Mouse (Mus musculus): Measurements from ENCODE around the gene Ackr4. TPM values are rescaled to one million over a fixed set of nuclear protein-coding genes. Genes with fewer than 3 reads are reported as not detected.

Ackr4 gene
- total RNA-seq, 2 experiments from 2014 or later, result 6.4 to 9.1 TPM

GRCm38 (mm10) chr9:104108571-104109143 lies 18.1 kb downstream of the Ackr4 start:
- intact Hi-C loops (cut with DNase I), result no loop called here
- no peak for DNase-seq

- no peak for DNase-seq
- intact Hi-C loops (cut with DNase I), result no loop called here
These were observed 19.3 kb downstream of the Ackr4 start for GRCm38 (mm10) chr9:104107482-104107881.

DNA sequence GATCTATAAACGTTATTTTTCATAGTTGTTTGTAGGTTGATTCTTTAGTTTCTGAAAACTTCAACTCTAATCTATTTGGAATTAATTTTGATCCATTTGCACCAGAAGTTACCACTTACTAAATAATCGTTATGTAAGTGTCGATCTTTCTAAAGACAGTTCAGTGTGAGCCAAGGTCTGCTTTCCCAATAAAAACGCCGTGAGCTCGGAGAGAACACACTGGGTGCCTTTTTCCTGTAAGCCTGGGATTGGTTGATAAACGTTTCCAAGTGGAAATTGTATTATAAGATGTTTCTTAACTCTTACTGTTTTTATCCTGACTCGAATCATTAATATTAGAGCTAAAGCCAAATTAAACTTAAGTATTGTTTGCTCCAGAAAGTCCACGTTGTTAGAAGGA lies 19.8 kb downstream of the Ackr4 start:
- intact Hi-C loops (cut with DNase I), result no loop called here
- no peak for DNase-seq

- intact Hi-C loops (cut with DNase I), result no loop called here
- no peak for DNase-seq
These were observed 21.7 kb downstream of the Ackr4 start for GRCm38 (mm10) chr9:104104986-104105385.

DNA sequence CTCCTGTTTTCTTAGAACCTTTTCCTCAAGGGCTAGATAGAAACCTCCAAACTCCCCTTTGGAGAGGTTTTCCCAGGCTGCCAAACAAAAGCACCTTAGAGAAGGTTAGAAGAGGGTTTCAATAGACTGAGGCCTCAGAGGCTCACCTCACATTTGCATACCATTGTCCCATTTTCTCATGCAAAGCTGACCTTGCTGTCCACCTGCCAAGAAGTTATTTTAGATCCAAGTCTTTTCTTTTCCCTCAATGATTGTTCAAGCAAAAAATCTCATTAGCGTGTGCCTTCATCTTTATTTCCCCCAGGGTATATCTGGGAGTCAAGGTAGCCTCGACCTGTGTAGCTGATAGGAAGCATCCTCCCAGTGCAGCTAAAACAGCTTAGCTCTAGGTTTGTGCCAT lies 23.8 kb downstream of the Ackr4 start:
- no peak for DNase-seq
- intact Hi-C loops (cut with DNase I), result no loop called here

DNA sequence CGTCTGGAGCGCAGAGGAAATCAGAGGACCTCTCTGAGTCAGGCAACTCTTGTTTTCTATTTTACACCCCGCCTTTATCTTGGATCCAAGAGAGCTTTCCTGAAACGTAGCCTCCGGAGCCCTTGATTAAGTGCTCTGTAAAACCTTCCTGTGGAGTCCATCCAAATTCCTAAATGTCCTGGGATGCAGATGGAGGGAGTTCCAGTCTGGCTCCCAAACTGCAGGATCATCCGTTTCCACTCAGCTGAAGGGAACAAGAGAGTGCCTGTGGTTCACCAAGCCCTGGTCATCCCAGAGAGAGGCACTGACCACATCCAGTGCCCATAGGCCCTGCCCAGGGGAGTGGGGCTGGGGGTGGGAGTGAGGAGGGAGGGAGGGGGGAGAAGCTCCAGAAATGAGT lies 24.4 kb downstream of the Ackr4 start:
- intact Hi-C loops (cut with DNase I), result no loop called here
- peak; percentile 11 to 27 for DNase-seq

- no peak for DNase-seq
- intact Hi-C loops (cut with DNase I), result no loop called here
These were observed 25.3 kb downstream of the Ackr4 start for GRCm38 (mm10) chr9:104101458-104101857.

DNA sequence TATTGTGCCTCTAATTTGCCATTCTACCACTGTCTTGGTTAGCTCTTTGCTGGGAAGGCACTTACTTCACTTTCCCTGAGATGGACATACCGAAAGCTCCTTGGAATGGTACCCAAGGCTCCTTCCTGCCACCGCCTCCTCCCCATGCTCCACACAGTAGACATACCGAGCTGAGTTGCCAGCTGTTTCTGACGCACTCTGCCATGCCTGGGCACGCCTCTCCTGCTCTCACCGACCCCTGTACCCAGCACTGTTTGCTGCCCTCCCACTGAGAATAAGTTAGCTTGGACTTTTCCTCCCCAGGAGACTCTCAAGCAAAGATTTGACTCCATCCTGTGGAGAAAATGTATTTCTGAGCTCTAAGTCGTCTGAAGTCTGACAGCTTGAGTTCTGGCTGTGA lies 25.9 kb downstream of the Ackr4 start:
- intact Hi-C loops (cut with DNase I), result no loop called here
- DNase-seq, result no peak

DNA sequence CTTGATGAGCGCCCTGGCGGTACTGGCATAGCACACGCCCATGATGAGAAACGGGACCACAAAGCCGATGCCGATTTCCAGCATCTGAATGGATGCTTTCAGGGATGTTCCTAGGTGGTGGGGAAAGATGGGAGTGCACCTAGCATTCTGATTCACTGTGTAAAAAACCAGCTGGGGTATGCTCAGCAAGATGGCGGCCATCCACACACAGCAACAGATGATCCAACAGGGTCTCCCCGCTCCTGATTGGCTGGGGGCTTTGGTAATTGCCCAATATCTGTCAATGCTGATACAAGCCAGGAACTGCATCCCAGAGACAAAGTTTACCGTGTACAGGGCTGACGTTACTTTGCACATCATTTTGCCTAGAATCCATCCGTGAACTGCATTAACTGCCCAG lies 27.7 kb downstream of the Ackr4 start:
- intact Hi-C loops (cut with DNase I), result no loop called here
- DNase-seq, result no peak

- intact Hi-C loops (cut with DNase I), result no loop called here
- DNase-seq, result no peak
These were observed 28.5 kb downstream of the Ackr4 start for GRCm38 (mm10) chr9:104098256-104098655.

- DNase-seq, result no peak
- intact Hi-C loops (cut with DNase I), result no loop called here
These were observed 33.8 kb downstream of the Ackr4 start for GRCm38 (mm10) chr9:104092945-104093344.

GRCm38 (mm10) chr9:104088555-104088954 lies 38.2 kb downstream of the Ackr4 start:
- peak; percentile 39 to 49 for DNase-seq

GRCm38 (mm10) chr9:104085730-104086429 lies 40.9 kb downstream of the Ackr4 start:
- DNase-seq, result no peak
- intact Hi-C loops (cut with DNase I), result loop anchor here (5.0 kb wide), 1 partner anchor 56 kb away; no protein-coding TSS in a partner anchor

More at GRCm38 (mm10) chr9:104088555-104088954, 38.2 kb downstream of the Ackr4 start:
- intact Hi-C loops (cut with DNase I), result loop anchor here (5.0 kb wide), 1 partner anchor 54 kb away; no protein-coding TSS in a partner anchor

DNA sequence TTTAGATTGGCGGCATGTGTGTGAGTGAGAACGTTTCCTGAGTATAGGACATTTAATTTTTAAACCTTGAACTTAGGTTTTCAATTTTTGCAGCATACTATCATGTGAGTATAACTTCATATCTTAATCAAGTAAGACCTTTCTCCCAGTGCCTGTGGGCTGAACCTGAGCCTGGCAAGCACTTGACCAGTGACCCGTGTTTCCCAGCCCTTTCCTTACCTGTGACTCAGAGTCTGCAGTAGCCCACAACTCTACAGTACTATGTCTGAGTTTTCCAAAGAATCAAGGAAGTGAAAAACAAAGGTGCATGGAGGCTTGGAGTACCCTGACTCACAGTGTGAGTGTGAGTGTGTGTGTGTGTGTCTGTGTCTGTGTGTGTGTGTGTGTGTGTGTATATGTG lies 46.7 kb downstream of the Ackr4 start:
- DNase-seq, result no peak
- intact Hi-C loops (cut with DNase I), result no loop called here

DNA sequence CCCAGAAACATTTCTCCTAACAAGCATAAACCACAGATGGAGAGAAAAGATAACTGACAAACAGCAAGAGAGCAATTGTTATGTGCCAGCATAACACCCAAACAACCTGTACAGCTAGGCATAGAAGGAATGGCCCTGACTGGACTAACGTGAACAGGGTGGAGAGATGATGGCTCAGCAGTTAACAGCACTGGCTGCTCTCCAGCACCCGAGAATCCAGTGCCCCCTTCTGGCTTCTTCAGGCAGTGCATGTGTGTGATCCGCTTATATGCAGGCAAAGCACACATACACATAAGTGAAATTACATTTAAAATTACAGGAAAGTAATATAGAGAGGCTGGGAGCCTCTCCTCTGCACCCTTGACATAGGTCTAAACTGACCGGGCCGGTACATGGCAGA lies 47.4 kb downstream of the Ackr4 start:
- intact Hi-C loops (cut with DNase I), result no loop called here

DNA sequence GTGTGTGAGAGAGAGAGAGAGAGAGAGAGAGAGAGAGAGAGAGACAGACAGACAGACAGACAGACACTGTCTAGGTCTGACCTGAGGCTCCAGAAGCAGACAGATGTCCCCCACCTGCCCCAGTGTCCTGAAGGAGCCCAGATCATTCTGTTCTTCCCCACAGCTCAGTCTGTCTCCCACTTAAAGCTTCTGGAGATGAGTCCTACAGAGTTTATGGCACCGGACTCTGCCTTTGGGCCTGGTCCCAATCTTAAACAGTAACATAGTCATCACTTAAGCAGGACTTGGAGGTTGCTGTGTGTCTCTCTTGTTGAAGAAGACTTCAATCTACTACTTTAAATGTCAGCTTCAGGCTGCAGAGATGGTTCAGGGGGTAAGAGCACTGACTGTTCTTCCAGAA lies 48.0 kb downstream of the Ackr4 start:
- DNase-seq, result no peak
- intact Hi-C loops (cut with DNase I), result no loop called here

More for the DNA sequence above, 47.4 kb downstream of the Ackr4 start:
- DNase-seq, result peak; percentile 25 to 51

DNA sequence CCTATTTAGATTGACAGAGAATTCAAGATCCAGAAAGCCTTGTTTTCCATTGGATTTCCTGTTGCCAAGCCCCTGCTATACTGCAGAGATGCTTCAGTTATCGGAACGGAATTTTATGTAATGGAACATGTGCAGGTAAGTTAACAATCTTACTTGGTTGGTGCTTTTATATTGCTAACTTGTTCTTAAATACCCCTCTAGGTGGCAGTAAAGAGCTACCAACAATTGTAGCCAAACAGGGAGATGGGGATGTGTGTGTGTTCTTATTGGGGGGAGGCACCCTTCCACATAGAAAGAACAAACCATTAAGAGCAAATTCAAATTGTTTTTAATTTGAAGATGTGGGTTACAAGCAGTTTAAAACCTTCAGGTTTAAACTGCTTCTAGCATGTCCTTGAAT lies 50.9 kb downstream of the Ackr4 start:
- intact Hi-C loops (cut with DNase I), result no loop called here
- DNase-seq, result no peak

- DNase-seq, result no peak
- intact Hi-C loops (cut with DNase I), result no loop called here
These were observed 55.7 kb downstream of the Ackr4 start for GRCm38 (mm10) chr9:104070863-104071604.

DNA sequence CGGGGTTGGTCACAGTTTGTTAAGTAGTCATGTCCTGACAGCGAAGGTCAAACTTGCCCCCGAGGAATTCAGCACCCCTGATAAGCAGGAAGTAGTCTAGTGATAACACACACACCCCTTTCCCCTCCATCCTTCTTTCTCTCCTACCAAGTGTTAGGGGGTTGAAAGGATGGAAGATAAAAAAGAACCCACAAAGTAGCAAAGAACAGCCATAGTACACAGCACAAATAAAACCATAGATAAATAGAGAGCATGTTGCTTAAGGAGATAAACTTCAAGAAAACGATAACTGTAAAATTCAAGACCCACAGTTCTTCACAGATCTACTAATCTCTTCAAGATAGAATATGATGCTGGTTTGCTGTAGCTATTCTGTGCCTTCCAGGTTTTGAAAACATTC lies 56.5 kb downstream of the Ackr4 start:
- no peak for DNase-seq
- intact Hi-C loops (cut with DNase I), result no loop called here

- DNase-seq, result no peak
- intact Hi-C loops (cut with DNase I), result loop anchor here (5.0 kb wide), 1 partner anchor 62 kb away; the partner anchor contains the start of gene Nphp3
These were observed 62.2 kb downstream of the Ackr4 start for GRCm38 (mm10) chr9:104064571-104064970.

- intact Hi-C loops (cut with DNase I), result loop anchor here (5.0 kb wide), 1 partner anchor 61 kb away; the partner anchor contains the start of gene Nphp3
- DNase-seq, result peak; percentile 81 to 86
These were observed 63.3 kb downstream of the Ackr4 start, which contains the start of gene Acad11 for GRCm38 (mm10) chr9:104063244-104063961. Gene Acad11, plus strand, starts transcription at chr9:104063377.
